9 mouse cellular contexts compared by ENCODE assay signal in the genomic region with DNA sequence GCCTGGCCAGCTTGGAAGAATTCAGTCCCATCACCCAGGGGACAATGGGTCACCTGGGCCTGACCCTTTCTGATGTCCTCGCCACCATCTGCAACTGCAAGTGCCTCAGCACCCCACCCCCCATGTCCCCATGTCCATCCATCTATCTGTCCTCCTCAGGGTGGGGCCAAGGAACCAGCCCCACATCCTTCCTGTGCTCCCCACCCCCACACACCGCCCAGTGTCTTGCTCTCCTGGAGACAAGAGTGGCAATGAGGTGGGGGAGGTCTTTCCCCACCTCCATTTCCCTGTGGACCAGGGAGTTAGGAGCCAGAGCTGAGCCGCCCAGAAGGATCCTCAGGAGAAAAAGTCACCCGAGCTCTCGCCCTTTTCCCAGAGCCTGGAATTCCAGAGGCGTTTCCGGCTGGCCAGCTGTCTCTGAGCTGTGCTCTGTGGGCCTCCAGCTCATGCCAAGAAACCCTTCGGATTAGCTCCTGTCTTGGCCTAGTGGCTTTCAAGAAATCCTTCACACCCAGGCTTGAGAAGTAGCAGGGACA. TPM values are rescaled to one million over a fixed set of nuclear protein-coding genes. Genes with fewer than 3 reads are reported as not detected.
DNase-seq lines count a peak whose midpoint lies in the region; ATAC-seq lines count a peak whose summit lies in the region.
"Had no signal": no experiment of that assay in that cellular context is flagged by ENCODE, and none has a peak within 500 bp of the region (broad histone marks: within the 10 kb centered on the region; RNA-seq: fewer than 3 reads in every experiment).

No protein-coding gene starts in this region.

- no peaks in the 10 kb centered on the region for H3K9me3 ChIP-seq in embryonic facial prominence, embryonic 12.5 days
- no peaks in the 10 kb centered on the region for H3K9me3 ChIP-seq in midbrain, embryonic 11.5 days (ENCODE audit: control insufficient read depth, low read length)

- peaks cover 63% of the 10 kb centered on the region for H3K4me1 ChIP-seq in embryonic facial prominence, embryonic 12.5 days
- peaks cover 36% of the 10 kb centered on the region for H3K4me1 ChIP-seq in midbrain, embryonic 11.5 days (ENCODE audit: control insufficient read depth, insufficient read depth, low read length)

- H3K27me3 ChIP-seq in embryonic facial prominence, embryonic 12.5 days: no peaks in the 10 kb centered on the region
- peaks cover 7% of the 10 kb centered on the region; the same call in 1 of the 2 replicates for H3K27me3 ChIP-seq in midbrain, embryonic 11.5 days (ENCODE audit: control insufficient read depth, insufficient read depth, low read length)

- H3K4me2 ChIP-seq in embryonic facial prominence, embryonic 12.5 days (replicated peaks): 0 out of 2 replicates have a peak overlapping the region, but pooled peaks have one; percentile 2
- no peak overlapping the region for H3K4me2 ChIP-seq in midbrain, embryonic 11.5 days

- WGBS in embryonic facial prominence, embryonic 12.5 days: 21% methylated on average over 8 of the region's 8 CpGs
- WGBS in midbrain, embryonic 11.5 days: 42% methylated on average over 8 of the region's 8 CpGs

- no peak overlapping the region for H3K4me3 ChIP-seq in embryonic facial prominence, embryonic 12.5 days
- no peak overlapping the region for H3K4me3 ChIP-seq in midbrain, embryonic 11.5 days (ENCODE audit: low read depth, low read length)

- no peak for ATAC-seq in embryonic facial prominence, embryonic 12.5 days (ENCODE audit: insufficient number of reproducible peaks, insufficient read depth, low FRiP score, low TSS enrichment)
- ATAC-seq in midbrain, embryonic 11.5 days (ENCODE audit: low FRiP score): no peak

- H3K36me3 ChIP-seq in embryonic facial prominence, embryonic 12.5 days: no peaks in the 10 kb centered on the region
- H3K36me3 ChIP-seq in midbrain, embryonic 11.5 days (ENCODE audit: control insufficient read depth, insufficient read depth, low read length): no peaks in the 10 kb centered on the region

- DNase-seq in MN1 (ENCODE audit: low spot score): peak; percentile 90
- DNase-seq in heart, postnatal 10 days: peak; percentile 78 to 81
- DNase-seq in kidney, postnatal 25 days: peak; percentile 87 to 95
- DNase-seq in midbrain, embryonic 11.5 days (ENCODE audit: low spot score, missing footprints): no peak
- no peak for DNase-seq in thymus, postnatal 14 days
- no peak for DNase-seq in left cerebral cortex, postnatal 25 days (ENCODE audit: low spot score in 2 of 2)
- DNase-seq in cerebellum, adult 18-20 months: no peak

- intact Hi-C loops in heart, postnatal 10 days (cut with DNase I): no loop called here
- intact Hi-C loops in left cerebral cortex, postnatal 25 days (cut with DNase I): no loop called here

- no peak overlapping the region; the same call in 1 of the 2 replicates for H3K9ac ChIP-seq in embryonic facial prominence, embryonic 12.5 days
- H3K9ac ChIP-seq in midbrain, embryonic 11.5 days (ENCODE audit: low read length): no peak overlapping the region

- H3K27ac ChIP-seq in embryonic facial prominence, embryonic 12.5 days: peak overlapping the region; percentile 78
- H3K27ac ChIP-seq in midbrain, embryonic 11.5 days (ENCODE audit: low read depth, low read length): peak overlapping the region; percentile 3; the same call in 1 of the 2 replicates

RNA-seq across cellular contexts. Expression of gene Cdc42ep1, which starts 6.3 kb away (rescaled TPM):
- 25.6 and 25.7 TPM in 2 replicates for polyA plus RNA-seq in embryonic facial prominence, embryonic 12.5 days (2016; fragmentation: Nextera tagmentation; extraction: Ambion mirVana)
- total RNA-seq in heart, postnatal 10 days (2021): 10 to 100 TPM; 63.9 to 68.5 TPM
- polyA plus RNA-seq in midbrain, embryonic 11.5 days (2014; fragmentation: Nextera tagmentation; extraction: Ambion mirVana): 6.4 and 9.0 TPM in 2 replicates
- total RNA-seq in left cerebral cortex, postnatal 25 days (2021): 10 to 100 TPM; 11.9 to 13.2 TPM
- total RNA-seq: hematopoietic stem cell, adult 5-6 weeks had no signal

RNA-seq across cellular contexts. Expression of gene Lgals2, which starts 19.2 kb away (rescaled TPM):
- not detected in 2 replicates for polyA plus RNA-seq in embryonic facial prominence, embryonic 12.5 days (2016; fragmentation: Nextera tagmentation; extraction: Ambion mirVana)
- under 1 TPM in 1 of 2 experiments, not detected in 1; 0.64 TPM for total RNA-seq in heart, postnatal 10 days (2021)
- polyA plus RNA-seq in midbrain, embryonic 11.5 days (2014; fragmentation: Nextera tagmentation; extraction: Ambion mirVana): not detected in 2 replicates
- total RNA-seq in left cerebral cortex, postnatal 25 days (2021): not detected
- total RNA-seq: hematopoietic stem cell, adult 5-6 weeks had no signal

RNA-seq across cellular contexts. Expression of gene Card10, which starts 33.3 kb away (rescaled TPM):
- 3.6 TPM in 2 replicates for polyA plus RNA-seq in embryonic facial prominence, embryonic 12.5 days (2016; fragmentation: Nextera tagmentation; extraction: Ambion mirVana)
- total RNA-seq in heart, postnatal 10 days (2021): 10 to 100 TPM; 18.8 to 20.4 TPM
- polyA plus RNA-seq in midbrain, embryonic 11.5 days (2014; fragmentation: Nextera tagmentation; extraction: Ambion mirVana): 1.3 and 1.5 TPM in 2 replicates
- total RNA-seq in left cerebral cortex, postnatal 25 days (2021): 1 to 10 TPM; 3.9 to 4.2 TPM
- total RNA-seq: hematopoietic stem cell, adult 5-6 weeks had no signal

RNA-seq across cellular contexts. Expression of gene Gga1, which starts 40.8 kb away (rescaled TPM):
- 50.0 and 51.1 TPM in 2 replicates for polyA plus RNA-seq in embryonic facial prominence, embryonic 12.5 days (2016; fragmentation: Nextera tagmentation; extraction: Ambion mirVana)
- 10 to 100 TPM; 40.4 to 45.2 TPM for total RNA-seq in heart, postnatal 10 days (2021)
- polyA plus RNA-seq in midbrain, embryonic 11.5 days (2014; fragmentation: Nextera tagmentation; extraction: Ambion mirVana): 20.5 and 25.7 TPM in 2 replicates
- 10 to 100 TPM; 58.0 to 61.2 TPM for total RNA-seq in left cerebral cortex, postnatal 25 days (2021)

Comparison
In these comparisons a context has a peak if more than half of its experiments do, and no peak if none do; other contexts are left out.
1. DNase-seq: peak in MN1 (single experiment), heart, postnatal 10 days (2 of 2) and kidney, postnatal 25 days (2 of 2); none in midbrain, embryonic 11.5 days (single experiment), thymus, postnatal 14 days (single experiment), left cerebral cortex, postnatal 25 days (0 of 2) and cerebellum, adult 18-20 months (0 of 2).
2. RNA of gene Cdc42ep1, which starts 6.3 kb away (total RNA-seq): 63.9 to 68.5 TPM in heart, postnatal 10 days; 11.9 to 13.2 TPM in left cerebral cortex, postnatal 25 days; every median in the first group is over 4 times any median in the second.